Mouse (Mus musculus): Measurements from ENCODE around the gene Myh10. TPM values are rescaled to one million over a fixed set of nuclear protein-coding genes. Genes with fewer than 3 reads are reported as not detected.
A peak's percentile ranks its signal among the peaks of the same experiment; 100 is the strongest.

Gene Myh10
- polyA plus RNA-seq, 1 experiment, result 33.7 TPM

DNA sequence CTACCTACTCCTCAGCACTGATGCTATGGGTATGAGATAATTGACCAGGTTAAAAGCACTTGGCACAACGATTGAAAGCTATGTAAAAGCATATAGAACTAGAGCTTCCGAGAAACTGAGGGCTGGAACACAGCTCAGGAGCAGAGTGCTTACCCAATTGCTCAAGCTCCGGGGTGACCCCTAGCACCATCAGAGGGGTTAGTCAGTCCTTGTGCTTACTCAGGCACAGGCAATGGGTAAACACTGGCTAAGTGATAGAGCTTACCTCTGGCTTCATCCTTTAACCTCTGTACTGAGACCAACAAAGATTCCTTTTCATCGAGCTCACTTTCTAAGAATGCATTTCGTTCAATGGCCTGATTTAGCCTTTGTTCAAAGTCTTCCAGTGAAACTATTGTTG lies 148.2 kb downstream of the Myh10 start:
- Histone ChIP-seq H3K36me3 (ENCODE audit: control insufficient read depth, insufficient read depth, low read length) (peaks cover 36% of the 10 kb centered on the region), H3K27ac (ENCODE audit: insufficient read depth, low read depth, low read length) (no peak overlapping the region), H3K4me1 (ENCODE audit: control insufficient read depth, insufficient read depth, low read length) (peaks cover 3% of the 10 kb centered on the region; the same call in 1 of the 2 replicates), H3K27me3 (replicated peaks; ENCODE audit: control insufficient read depth, insufficient read depth, low read length) (no peaks in the 10 kb centered on the region), H3K4me3 (ENCODE audit: insufficient read depth, low read depth, low read length) (no peak overlapping the region)
- DNase-seq, result no peak
- WGBS, result 72% methylated on average over 5 of the region's 5 CpGs
- TF ChIP-seq CTCF (conservative IDR thresholded peaks at IDR 0.05; ENCODE audit: insufficient read depth, insufficient read length, low read depth, low read length), result no peak
- no peak for TF ChIP-seq POLR2A (IDR thresholded peaks at IDR 0.05; ENCODE audit: low read depth, low read length)

DNA sequence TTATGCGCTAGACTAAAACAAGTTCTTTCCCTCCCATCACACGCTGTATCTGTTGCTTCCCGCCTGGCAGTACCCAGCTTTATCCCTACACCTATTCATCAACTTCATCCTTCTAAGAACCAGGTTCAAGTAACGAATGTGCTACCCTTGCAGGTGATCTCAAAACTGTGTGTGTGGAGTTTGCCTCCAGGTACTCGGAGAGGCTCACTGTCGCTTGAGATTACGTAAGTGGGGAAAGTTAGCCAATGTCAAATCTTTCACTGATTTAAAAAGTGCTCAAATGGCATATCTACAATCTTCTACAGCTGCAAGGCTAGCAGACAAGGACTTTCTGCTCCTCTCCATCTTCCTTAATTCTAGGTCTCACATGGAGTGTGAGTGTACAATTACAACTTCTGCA lies 159.5 kb downstream of the Myh10 start:
- H3K4me3 ChIP-seq (ENCODE audit: insufficient read depth, low read depth, low read length), result peak overlapping the region; percentile 65
- H3K27ac ChIP-seq (ENCODE audit: insufficient read depth, low read depth, low read length), result peak overlapping the region; percentile 98
- 34% methylated on average over 7 of the region's 7 CpGs for WGBS
- DNase-seq, result peak; percentile 76
- H3K27me3 ChIP-seq (replicated peaks; ENCODE audit: control insufficient read depth, insufficient read depth, low read length), result no peaks in the 10 kb centered on the region; the same call in 1 of the 2 replicates
- TF ChIP-seq CTCF (conservative IDR thresholded peaks at IDR 0.05; ENCODE audit: insufficient read depth, insufficient read length, low read depth, low read length) (no peak), POLR2A (IDR thresholded peaks at IDR 0.05; ENCODE audit: low read depth, low read length) (no peak)
- peaks cover 1% of the 10 kb centered on the region; the same call in 1 of the 2 replicates for H3K36me3 ChIP-seq (ENCODE audit: control insufficient read depth, insufficient read depth, low read length)
- H3K4me1 ChIP-seq (ENCODE audit: control insufficient read depth, insufficient read depth, low read length), result peaks cover 46% of the 10 kb centered on the region

DNA sequence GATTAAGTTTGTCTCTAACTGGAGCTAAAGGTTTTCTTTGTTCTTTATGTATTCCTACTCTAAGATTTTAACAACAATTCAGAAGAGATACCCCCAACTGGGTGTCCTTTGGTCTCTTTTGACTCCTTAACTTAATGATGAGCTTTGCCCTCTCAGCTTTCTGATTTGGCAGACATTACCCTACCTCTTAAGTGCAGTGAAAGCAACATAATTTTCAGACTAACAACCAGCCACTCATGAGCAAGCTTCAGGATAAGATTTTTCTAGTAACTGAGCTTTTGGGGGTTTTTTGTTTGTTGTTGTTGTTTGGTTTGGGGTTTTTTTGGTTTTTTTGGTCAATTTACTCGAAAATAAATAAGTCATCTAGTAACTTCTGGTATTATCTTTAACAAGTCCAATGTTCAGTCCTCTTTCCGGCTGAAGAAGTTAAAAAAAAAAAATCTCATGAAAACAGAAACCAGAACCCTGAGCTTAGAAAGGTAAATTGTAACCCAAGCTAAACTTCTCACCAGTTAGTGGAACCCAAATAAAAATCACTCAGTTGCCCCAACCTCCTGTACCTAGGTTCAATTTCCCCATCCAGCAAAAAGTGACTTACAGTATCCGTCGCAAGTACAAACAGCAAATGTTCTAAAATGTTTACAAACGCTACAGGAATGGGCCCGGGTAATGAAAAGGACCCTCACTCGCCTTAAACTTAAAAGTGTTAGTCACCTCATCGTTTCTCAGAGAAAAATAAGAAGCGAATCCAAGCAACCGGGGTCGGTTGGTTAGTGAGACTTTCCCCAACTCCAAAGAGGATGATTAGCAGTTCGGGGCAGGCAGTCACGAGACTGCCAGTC lies 160.5 kb downstream of the Myh10 start:
- DNase-seq, result peak; percentile 78
- peaks cover 40% of the 10 kb centered on the region for H3K4me1 ChIP-seq (ENCODE audit: control insufficient read depth, insufficient read depth, low read length)

DNA sequence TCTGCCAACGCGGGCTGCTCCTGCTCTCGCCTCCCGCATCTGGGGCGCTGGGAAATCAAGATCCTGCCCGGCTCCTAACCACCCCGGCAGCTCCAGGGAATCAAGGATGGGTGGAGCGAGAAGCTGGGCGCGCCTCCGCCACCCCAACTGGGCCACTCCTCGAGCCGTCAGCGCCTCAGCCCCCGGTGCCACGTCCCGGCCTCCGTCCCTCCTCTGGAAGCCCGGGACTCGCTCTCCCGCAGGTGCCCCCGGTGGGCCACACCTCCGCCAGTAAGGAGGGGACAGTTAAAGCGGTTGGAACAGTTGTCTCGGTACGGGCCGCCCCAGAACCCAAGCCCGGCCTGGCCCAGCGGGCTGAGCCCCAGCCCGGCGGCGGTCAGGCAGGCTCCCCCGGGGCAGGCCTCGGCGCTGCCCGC lies 161.1 kb downstream of the Myh10 start:
- H3K27ac ChIP-seq (ENCODE audit: insufficient read depth, low read depth, low read length), result peak overlapping the region; percentile 98
- peak; percentile 80 for DNase-seq
- no peaks in the 10 kb centered on the region; the same call in 1 of the 2 replicates for H3K27me3 ChIP-seq (replicated peaks; ENCODE audit: control insufficient read depth, insufficient read depth, low read length)

More for the DNA sequence above, 160.5 kb downstream of the Myh10 start:
- peaks cover 1% of the 10 kb centered on the region; the same call in 1 of the 2 replicates for H3K36me3 ChIP-seq (ENCODE audit: control insufficient read depth, insufficient read depth, low read length)
- peak overlapping the region; percentile 98 for H3K27ac ChIP-seq (ENCODE audit: insufficient read depth, low read depth, low read length)
- WGBS, result 2% methylated on average over 13 of the region's 13 CpGs
- H3K27me3 ChIP-seq (replicated peaks; ENCODE audit: control insufficient read depth, insufficient read depth, low read length), result no peaks in the 10 kb centered on the region; the same call in 1 of the 2 replicates
- TF ChIP-seq CTCF (conservative IDR thresholded peaks at IDR 0.05; ENCODE audit: insufficient read depth, insufficient read length, low read depth, low read length) (no peak), POLR2A (IDR thresholded peaks at IDR 0.05; ENCODE audit: low read depth, low read length) (peak; percentile 3)
- H3K4me3 ChIP-seq (ENCODE audit: insufficient read depth, low read depth, low read length), result peak overlapping the region; percentile 80

DNA sequence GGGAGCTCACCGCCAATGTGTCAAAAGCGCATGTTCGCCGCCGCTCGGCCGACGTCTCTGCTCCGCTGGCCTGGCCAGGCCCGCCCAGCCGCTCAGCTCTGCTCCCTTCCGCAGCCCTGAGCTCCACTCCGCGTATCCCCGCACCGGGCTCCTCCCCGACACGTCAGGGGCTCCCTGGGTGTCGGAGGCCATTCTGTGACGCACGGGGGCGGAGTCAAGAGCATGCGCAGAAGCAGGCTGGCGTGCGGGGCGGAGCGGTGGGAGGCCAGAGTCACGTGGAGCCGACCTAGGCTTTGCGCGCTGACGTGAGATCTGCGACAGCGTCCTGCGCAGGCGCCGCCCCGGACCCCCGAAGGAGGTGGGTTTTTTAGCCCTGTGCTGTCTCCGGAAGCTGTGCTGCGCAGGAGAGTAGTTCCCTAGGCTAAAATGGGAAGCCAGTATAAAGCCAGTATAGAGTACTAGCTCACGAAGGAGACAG lies 161.6 kb downstream of the Myh10 start:
- WGBS, result 1% methylated on average over 41 of the region's 42 CpGs
- H3K36me3 ChIP-seq (ENCODE audit: control insufficient read depth, insufficient read depth, low read length), result no peaks in the 10 kb centered on the region; the same call in 1 of the 2 replicates
- H3K4me1 ChIP-seq (ENCODE audit: control insufficient read depth, insufficient read depth, low read length), result peaks cover 33% of the 10 kb centered on the region
- no peaks in the 10 kb centered on the region for H3K27me3 ChIP-seq (replicated peaks; ENCODE audit: control insufficient read depth, insufficient read depth, low read length)
- peak overlapping the region; percentile 98 for H3K27ac ChIP-seq (ENCODE audit: insufficient read depth, low read depth, low read length)
- peak overlapping the region; percentile 80 for H3K4me3 ChIP-seq (ENCODE audit: insufficient read depth, low read depth, low read length)
- peak; percentile 100 for DNase-seq
- TF ChIP-seq CTCF (conservative IDR thresholded peaks at IDR 0.05; ENCODE audit: insufficient read depth, insufficient read length, low read depth, low read length), result no peak
- peak; percentile 94 for TF ChIP-seq POLR2A (IDR thresholded peaks at IDR 0.05; ENCODE audit: low read depth, low read length)

More for the DNA sequence above, 161.1 kb downstream of the Myh10 start:
- Histone ChIP-seq H3K36me3 (ENCODE audit: control insufficient read depth, insufficient read depth, low read length) (no peaks in the 10 kb centered on the region; the same call in 1 of the 2 replicates), H3K4me3 (ENCODE audit: insufficient read depth, low read depth, low read length) (peak overlapping the region; percentile 80), H3K4me1 (ENCODE audit: control insufficient read depth, insufficient read depth, low read length) (peaks cover 37% of the 10 kb centered on the region)
- no peak for TF ChIP-seq POLR2A (IDR thresholded peaks at IDR 0.05; ENCODE audit: low read depth, low read length)
- TF ChIP-seq CTCF (conservative IDR thresholded peaks at IDR 0.05; ENCODE audit: insufficient read depth, insufficient read length, low read depth, low read length), result no peak
- WGBS, result under 1% methylated on average over 34 of the region's 36 CpGs

DNA sequence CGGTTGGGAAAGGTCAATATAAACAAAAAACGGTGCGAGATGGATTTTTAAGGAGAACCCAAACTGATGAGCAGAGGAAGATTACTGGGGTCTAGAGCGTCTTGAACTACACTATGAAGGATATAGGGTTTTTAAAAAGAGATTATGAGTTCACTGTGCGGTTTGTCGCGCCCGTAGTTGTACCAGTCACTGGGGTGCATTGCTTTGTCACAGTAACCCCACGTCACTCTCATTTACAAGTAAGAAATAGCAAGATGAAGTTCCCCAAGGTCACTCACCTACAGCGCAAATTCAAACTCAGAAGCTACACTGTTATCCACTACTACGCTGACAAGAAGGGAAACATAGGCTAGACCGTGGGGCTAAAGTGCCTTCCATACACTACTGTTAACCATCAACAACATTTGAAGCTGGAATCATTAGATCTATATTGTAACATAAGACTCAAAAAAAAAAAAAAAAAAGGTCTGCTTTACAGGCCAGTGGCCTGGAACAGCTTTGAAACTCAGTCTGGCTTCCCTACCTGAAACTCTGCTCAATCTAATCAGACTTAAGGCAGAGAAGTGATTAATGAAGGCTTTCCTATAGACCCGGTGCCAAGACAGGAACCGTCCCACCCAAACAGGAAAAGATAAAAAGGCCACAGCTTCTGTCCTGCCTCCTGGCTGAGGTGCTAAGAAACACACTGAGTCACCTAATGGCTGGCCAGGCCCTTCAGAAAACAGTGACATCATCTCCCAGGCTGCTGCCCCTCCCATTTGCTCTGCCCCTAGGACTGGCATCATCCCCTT lies 162.4 kb downstream of the Myh10 start:
- H3K4me3 ChIP-seq (ENCODE audit: insufficient read depth, low read depth, low read length), result peak overlapping the region; percentile 52

More for the DNA sequence above, 162.4 kb downstream of the Myh10 start:
- Histone ChIP-seq H3K4me1 (ENCODE audit: control insufficient read depth, insufficient read depth, low read length) (peaks cover 28% of the 10 kb centered on the region), H3K27ac (ENCODE audit: insufficient read depth, low read depth, low read length) (peak overlapping the region; percentile 88), H3K36me3 (ENCODE audit: control insufficient read depth, insufficient read depth, low read length) (no peaks in the 10 kb centered on the region; the same call in 1 of the 2 replicates), H3K27me3 (replicated peaks; ENCODE audit: control insufficient read depth, insufficient read depth, low read length) (no peaks in the 10 kb centered on the region)
- peak; percentile 88 for DNase-seq
- TF ChIP-seq CTCF (conservative IDR thresholded peaks at IDR 0.05; ENCODE audit: insufficient read depth, insufficient read length, low read depth, low read length) (no peak), POLR2A (IDR thresholded peaks at IDR 0.05; ENCODE audit: low read depth, low read length) (no peak)
- 22% methylated on average over 14 of the region's 14 CpGs for WGBS
